Mouse (Mus musculus) midbrain, embryonic 10.5 days (tissue): ENCODE results near the gene Myo15b. TPM values are rescaled to one million over a fixed set of nuclear protein-coding genes. Genes with fewer than 3 reads are reported as not detected.

ENCODE experiments used
- DNase-seq: peaks from one replicate; pipeline ENCODE4 v3.0.0-alpha.2; 2017; ENCODE audit warnings: low spot score
- H3K27ac ChIP-seq: fragments of 300-500 bp; sonication (generic); replicated peaks from 2 replicates; pipeline ENCODE4 v1.5.1; 2016; ENCODE audit warnings: mild to moderate bottlenecking
- H3K27me3 ChIP-seq: fragments of 300-500 bp; sonication (generic); 2 replicates; pipeline ENCODE4 v1.6.1; 2016; ENCODE audit warnings: low read depth, mild to moderate bottlenecking; ENCODE audit not compliant: poor library complexity, severe bottlenecking
- H3K36me3 ChIP-seq: fragments of 300-500 bp; sonication (generic); 2 replicates; pipeline ENCODE4 v1.6.1; 2016; ENCODE audit warnings: mild to moderate bottlenecking, moderate library complexity
- H3K4me1 ChIP-seq: fragments of 300-500 bp; sonication (generic); 2 replicates; pipeline ENCODE4 v1.6.1; 2016
- H3K4me3 ChIP-seq: fragments of 300-500 bp; sonication (generic); 2 replicates; pipeline ENCODE4 v1.5.1; 2016; ENCODE audit warnings: mild to moderate bottlenecking, moderate library complexity
- H3K9me3 ChIP-seq: fragments of 300-500 bp; sonication (generic); replicated peaks from 2 replicates; pipeline ENCODE4 v1.6.1; 2016; ENCODE audit warnings: mild to moderate bottlenecking
- WGBS: fragments of 180-500 bp; shearing (Covaris S2); methylation state at CpG from one replicate; pipeline ENCODE4 v1.1.7; 2016; 5-methylcytosine and 5-hydroxymethylcytosine counted together
- polyA plus RNA-seq: library from polyadenylated mRNA; unstranded; fragments of >200 nt; fragmentation: Nextera tagmentation; extraction: Ambion mirVana; gene quantifications from 2 replicates; pipeline ENCODE4 v1.2.1, GENCODE M21; 2016

Myo15b gene
- polyA plus RNA-seq, 1 experiment from 2014 or later, result 0.12 TPM

DNA sequence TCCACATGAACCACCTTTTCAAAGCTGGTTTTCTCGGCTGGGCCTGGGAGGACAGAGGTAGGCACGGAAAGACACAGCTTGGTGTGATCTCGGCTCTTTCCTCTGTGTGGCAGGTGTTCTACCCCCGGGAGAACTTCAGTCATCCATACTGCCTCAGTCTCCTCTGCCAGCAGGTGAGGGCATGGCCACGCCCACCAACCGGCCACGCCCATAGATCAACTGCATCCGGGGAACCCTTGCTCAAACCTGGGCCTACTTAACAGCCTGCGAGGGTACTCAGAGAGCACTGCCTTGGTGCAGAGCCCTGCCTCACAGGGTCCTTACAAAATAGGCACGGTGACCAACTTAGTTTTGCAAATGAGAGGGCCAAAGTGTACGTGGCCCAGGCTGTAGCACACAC, 27.1 kb downstream of the Myo15b start:
- Histone ChIP-seq H3K27me3 (peaks cover 20% of the 10 kb centered on the region), H3K36me3 (no peaks in the 10 kb centered on the region), H3K4me3 (no peak overlapping the region), H3K4me1 (peaks cover 8% of the 10 kb centered on the region), H3K9me3 (no peaks in the 10 kb centered on the region), H3K27ac (no peak overlapping the region)
- no peak for DNase-seq
- 75% methylated on average over 11 of the region's 11 CpGs for WGBS

DNA sequence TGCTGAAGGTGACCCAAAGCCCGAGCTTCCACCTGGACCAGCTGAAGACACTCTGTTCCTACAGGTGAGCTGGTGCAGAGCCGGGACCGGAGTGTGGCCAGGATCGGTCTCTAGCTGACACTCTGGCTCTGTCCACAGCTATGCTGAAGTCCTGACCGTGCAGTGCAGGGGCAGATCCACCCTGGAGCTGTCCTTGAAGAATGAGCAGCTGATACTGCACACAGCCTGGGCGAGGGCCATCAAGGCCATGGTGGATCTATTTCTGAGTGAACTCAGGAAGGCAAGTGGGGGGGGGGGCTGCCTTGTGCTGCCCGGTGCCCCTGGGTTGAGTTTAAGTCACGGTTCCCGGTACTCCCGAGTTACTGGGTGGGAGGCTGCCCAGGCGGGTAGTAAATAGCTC, 28.2 kb downstream of the Myo15b start:
- DNase-seq, result no peak
- WGBS, result 88% methylated on average over 11 of the region's 11 CpGs
- Histone ChIP-seq H3K9me3 (no peaks in the 10 kb centered on the region), H3K27me3 (peaks cover 20% of the 10 kb centered on the region), H3K4me3 (no peak overlapping the region), H3K27ac (no peak overlapping the region), H3K4me1 (peaks cover 8% of the 10 kb centered on the region), H3K36me3 (no peaks in the 10 kb centered on the region)

DNA sequence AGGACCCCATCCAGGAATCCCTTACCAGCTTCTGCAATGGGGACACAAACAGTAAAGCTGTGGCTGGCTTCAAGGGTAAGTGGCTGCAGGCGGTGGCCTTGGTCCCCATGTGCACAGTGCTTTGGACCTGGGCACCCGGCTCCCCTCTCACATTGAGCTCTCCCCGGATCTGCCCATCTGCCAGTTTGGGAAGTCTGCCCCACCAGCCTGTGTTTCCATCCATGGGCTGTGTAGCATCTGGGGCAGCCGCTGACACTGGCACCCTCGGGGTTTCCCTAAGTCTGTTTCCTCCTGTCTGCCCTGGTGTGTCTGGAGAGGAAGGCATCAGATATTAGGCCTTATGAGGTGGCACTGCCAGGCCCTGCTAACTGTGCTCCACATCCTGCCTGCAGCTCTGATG, 29.8 kb downstream of the Myo15b start:
- peaks cover 11% of the 10 kb centered on the region for H3K36me3 ChIP-seq
- DNase-seq, result no peak
- WGBS, result 85% methylated on average over 5 of the region's 5 CpGs
- H3K4me3 ChIP-seq, result no peak overlapping the region
- peaks cover 11% of the 10 kb centered on the region for H3K4me1 ChIP-seq
- no peak overlapping the region for H3K27ac ChIP-seq
- no peaks in the 10 kb centered on the region for H3K9me3 ChIP-seq
- H3K27me3 ChIP-seq, result peaks cover 15% of the 10 kb centered on the region

DNA sequence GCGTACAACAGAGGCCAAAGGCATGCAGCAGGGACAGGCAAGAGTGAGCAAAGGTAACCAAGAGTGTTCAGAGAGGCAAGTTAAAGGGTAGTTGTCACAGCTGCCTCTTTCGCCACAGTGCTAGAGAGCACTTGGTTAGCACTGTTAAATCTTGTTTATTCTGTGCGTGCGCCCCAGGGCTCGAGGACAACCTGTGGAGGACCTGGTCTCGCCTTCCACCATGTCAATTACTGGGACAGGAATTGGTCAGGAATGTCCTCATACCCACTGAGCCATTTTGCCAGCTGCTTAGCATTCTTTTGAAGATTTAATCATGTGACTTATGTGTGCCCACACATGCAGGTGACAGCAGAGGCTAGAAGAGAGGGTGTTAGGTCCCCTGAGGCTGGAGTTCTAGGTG, 31.0 kb downstream of the Myo15b start:
- peaks cover 23% of the 10 kb centered on the region for H3K36me3 ChIP-seq
- peaks cover 7% of the 10 kb centered on the region for H3K4me1 ChIP-seq
- no peak overlapping the region for H3K27ac ChIP-seq
- 88% methylated on average over 6 of the region's 6 CpGs for WGBS
- no peak overlapping the region for H3K4me3 ChIP-seq
- DNase-seq, result no peak
- no peaks in the 10 kb centered on the region for H3K9me3 ChIP-seq
- peaks cover 3% of the 10 kb centered on the region for H3K27me3 ChIP-seq

DNA sequence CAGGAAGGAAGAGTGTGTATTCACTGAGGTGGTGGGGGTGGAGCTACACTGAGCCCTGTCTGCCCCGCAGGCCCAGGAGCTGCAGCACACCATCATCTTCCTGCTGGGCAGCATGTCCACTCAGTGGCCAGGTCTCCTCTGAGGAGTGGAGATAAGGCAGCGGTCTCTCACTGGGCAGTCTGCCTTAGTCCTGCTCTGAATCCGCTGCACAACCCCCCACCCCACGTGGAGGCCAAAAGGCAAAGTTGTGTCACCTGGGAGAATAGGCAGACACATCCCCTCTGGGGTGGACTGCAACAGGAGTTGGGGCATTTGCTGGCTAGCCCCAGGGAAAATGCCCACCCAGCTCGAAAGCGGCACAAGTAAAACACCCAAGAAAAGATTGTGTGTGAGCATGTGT, 34.0 kb downstream of the Myo15b start:
- Histone ChIP-seq H3K4me1 (peaks cover 7% of the 10 kb centered on the region), H3K27ac (0 out of 2 replicates have a peak overlapping the region, but pooled peaks have one; percentile 33), H3K4me3 (no peak overlapping the region), H3K27me3 (no peaks in the 10 kb centered on the region), H3K9me3 (no peaks in the 10 kb centered on the region), H3K36me3 (peaks cover 52% of the 10 kb centered on the region)
- DNase-seq, result no peak
- 58% methylated on average over 6 of the region's 6 CpGs for WGBS

DNA sequence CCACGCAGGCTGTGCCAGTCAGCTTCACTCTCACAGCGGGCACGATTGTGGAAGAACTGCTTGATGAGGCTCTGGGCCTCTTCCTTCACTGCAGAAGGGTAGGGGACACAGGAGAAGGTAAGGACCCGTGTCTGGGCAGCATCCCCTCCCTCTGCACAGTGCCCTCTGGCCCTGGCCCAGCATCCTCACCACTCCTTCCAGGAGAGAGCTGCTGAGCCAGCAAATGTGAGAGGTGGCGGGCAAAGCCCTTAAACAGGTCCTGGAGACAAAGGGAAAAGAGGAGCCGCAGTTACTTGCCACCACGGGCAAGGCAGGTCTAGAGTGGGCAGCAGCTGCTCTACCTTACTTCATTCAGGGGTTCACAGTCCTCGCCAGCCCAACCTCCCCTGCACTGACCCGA, 34.9 kb downstream of the Myo15b start:
- no peaks in the 10 kb centered on the region for H3K9me3 ChIP-seq
- no peak overlapping the region for H3K4me3 ChIP-seq
- DNase-seq, result no peak
- peaks cover 57% of the 10 kb centered on the region for H3K36me3 ChIP-seq
- 91% methylated on average over 9 of the region's 9 CpGs for WGBS
- peaks cover 7% of the 10 kb centered on the region for H3K4me1 ChIP-seq
- no peak overlapping the region for H3K27ac ChIP-seq
- no peaks in the 10 kb centered on the region for H3K27me3 ChIP-seq

DNA sequence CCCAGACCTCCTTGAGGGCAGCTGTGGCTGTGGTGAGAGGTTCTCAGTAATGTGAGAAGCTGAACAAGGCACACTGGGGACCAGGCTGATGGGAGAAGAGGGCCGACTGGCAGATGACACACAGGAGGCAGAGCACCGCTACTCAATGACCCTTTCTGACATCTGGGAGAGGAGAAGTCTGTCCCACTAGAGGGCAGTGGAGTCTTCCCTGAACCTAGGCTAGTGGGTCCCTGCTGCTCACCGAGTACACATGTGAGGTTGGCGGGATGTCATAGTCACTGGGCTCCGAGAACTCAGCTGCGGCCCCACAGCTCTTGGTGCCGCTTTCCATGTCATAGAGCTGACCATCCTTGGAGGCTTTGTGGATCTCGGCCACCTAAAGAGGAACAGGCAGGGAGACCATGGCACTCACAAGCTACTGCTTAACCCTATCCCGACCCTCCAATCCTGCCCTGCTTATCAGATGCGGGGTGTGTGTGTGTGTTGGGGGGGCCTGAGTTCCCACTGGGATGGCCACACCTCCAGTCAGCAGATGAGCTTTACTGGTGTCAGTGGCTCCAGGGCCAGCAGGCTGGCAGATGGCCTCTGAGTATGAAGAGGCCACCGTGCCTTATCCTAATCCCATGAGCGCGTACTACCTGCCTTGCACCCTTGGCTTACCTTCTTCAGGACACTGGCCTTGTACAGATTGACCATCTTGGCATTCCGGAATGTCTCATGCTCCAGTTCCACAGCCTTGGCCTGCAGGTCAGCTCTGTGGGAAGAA, 36.7 kb downstream of the Myo15b start:
- no peak for DNase-seq
- Histone ChIP-seq H3K27ac (no peak overlapping the region), H3K36me3 (peaks cover 57% of the 10 kb centered on the region), H3K4me3 (no peak overlapping the region), H3K4me1 (peaks cover 20% of the 10 kb centered on the region), H3K9me3 (no peaks in the 10 kb centered on the region), H3K27me3 (no peaks in the 10 kb centered on the region)
- 75% methylated on average over 14 of the region's 14 CpGs for WGBS

DNA sequence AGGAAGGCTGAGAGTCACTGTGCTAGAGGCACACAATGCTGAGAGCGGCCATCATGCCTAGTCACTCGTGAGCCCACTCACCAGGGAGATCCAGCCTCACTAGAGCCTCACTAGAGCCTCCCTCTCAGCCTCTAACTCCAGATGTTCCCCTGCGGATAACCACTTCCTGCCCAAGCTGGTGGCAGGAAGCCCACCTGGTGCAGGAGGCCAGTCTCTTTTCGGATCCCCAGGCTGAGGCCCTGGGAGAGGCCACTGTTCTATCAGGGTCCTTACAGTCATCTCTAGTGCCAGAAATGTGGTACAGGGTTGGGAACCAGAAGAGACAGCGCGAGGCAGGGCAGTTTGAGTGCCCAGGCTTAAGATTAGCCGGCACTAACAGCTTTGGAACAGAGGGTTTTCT, 40.2 kb downstream of the Myo15b start:
- no peak overlapping the region for H3K4me3 ChIP-seq
- WGBS, result 91% methylated on average over 7 of the region's 7 CpGs
- DNase-seq, result no peak
- H3K27ac ChIP-seq, result 0 out of 2 replicates have a peak overlapping the region, but pooled peaks have one; percentile 28
- peaks cover 41% of the 10 kb centered on the region for H3K36me3 ChIP-seq
- H3K27me3 ChIP-seq, result no peaks in the 10 kb centered on the region
- no peaks in the 10 kb centered on the region for H3K9me3 ChIP-seq
- peaks cover 46% of the 10 kb centered on the region for H3K4me1 ChIP-seq

DNA sequence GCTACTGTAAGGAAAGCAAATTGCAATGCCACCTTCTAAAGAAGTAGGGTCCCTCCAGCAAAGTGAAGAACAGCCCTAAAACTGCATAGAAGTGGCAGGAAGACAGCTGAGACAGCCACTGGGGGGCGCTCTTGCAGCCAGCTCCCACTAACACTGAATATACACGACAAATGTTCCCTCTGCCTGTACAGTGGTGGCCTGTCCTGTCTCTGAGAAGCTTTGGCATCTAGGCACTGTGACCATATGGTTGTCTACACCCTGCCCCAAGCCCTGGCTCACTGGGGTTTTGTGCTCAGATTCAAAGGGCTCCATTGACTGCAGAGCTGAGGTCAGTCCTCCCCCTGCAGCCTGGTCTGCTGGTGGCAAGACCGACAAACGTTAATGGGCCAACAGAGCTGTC, 40.7 kb downstream of the Myo15b start:
- peak; percentile 53 for DNase-seq
- 23% methylated on average over 4 of the region's 4 CpGs for WGBS
- Histone ChIP-seq H3K27me3 (no peaks in the 10 kb centered on the region), H3K4me3 (no peak overlapping the region), H3K9me3 (no peaks in the 10 kb centered on the region), H3K4me1 (peaks cover 49% of the 10 kb centered on the region), H3K36me3 (peaks cover 37% of the 10 kb centered on the region), H3K27ac (peak overlapping the region; percentile 10; the same call in 1 of the 2 replicates)

DNA sequence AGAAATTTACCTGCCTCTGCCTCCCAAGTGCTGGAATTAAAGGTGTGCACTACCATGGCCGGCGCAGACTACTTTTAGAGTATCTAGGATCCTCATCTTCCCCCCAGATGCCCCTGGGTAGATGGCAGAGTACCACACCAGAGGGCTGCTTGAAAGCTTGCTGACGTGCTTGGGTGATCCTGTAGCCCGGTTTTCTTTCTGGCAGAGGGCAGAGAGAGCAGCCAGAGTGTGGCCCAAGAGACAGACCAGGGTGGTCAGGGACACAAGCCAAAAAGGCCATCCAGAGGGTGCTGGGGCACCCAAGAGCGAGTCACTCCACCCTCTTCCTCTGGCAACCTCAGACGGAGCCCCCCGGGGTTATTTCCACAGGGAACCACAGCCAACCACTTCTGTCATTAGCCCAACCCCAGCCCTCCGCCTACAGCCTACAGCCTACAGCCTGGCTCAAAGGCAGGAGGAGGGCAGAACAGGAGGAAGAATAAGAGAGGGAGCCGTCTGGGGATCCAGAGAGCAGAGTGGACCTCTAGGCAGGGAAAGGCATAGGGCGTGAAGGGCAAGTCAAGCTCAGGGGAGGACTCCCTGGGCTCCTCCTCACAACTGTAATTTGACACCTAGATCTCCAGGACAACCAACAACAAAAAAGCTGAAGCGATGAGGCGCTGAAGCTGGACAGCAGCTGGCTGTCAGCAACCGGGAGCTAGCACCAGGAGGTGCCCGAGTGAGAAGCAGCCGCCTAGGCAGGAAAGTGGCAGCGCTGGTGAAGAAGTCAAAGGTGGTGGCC, 41.5 kb downstream of the Myo15b start, which contains the start of gene Smim5:
Gene Smim5, plus strand, starts transcription at position 481 of the 781 bp plus-strand sequence.
- Histone ChIP-seq H3K27ac (peak within 1 kb of the TSS; percentile 10), H3K9me3 (no peaks in the 10 kb centered on the region), H3K36me3 (peaks cover 31% of the 10 kb centered on the region), H3K4me3 (peak within 1 kb of the TSS; percentile 18; the same call in 1 of the 2 replicates), H3K27me3 (no peaks in the 10 kb centered on the region), H3K4me1 (peaks cover 56% of the 10 kb centered on the region)
- WGBS, result 32% methylated on average over 16 of the region's 16 CpGs
- peak; percentile 66 for DNase-seq

DNA sequence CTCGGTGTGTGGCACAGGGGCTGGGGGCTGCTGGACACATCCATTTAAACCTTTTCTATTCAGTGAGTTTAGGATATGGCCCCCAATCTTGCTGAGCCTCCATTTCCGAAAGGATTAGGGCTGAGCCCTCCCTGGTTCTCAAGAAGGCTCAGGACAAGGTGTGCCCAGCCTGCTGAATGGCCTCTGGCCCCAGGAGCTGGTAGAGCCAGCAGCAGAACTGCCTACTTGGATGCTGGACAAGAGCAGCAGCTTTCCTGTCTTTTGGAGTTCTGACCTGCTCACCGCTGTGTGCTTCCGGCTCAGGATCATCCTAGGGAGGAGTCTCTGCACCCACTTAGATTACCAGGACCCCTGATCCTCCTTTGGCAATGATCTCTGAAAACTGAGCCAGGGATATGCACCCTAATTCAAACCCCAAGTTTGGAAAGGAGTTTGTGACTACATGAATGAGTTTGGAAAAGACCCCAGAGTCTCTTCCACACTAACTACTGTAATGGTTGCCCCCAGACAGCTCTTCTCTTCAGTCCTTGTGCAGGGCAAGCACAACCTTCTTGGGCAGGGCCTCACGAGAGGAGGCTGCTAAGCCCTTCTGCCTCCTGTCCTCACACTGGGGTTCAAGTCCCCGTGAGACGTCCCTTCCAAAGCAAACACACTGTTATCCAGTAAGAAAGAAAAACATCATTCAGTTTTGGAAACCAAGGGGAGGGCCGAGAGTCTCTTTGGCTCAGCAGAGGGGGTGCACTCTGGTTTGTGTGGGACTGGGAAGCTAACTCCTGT, 42.5 kb downstream of the Myo15b start:
- peaks cover 67% of the 10 kb centered on the region for H3K4me1 ChIP-seq
- peak overlapping the region; percentile 18; the same call in 1 of the 2 replicates for H3K4me3 ChIP-seq
- H3K9me3 ChIP-seq, result no peaks in the 10 kb centered on the region
- H3K27me3 ChIP-seq, result no peaks in the 10 kb centered on the region
- no peak for DNase-seq
- peak overlapping the region; percentile 10 for H3K27ac ChIP-seq
- WGBS, result 77% methylated on average over 8 of the region's 8 CpGs
- H3K36me3 ChIP-seq, result peaks cover 22% of the 10 kb centered on the region

DNA sequence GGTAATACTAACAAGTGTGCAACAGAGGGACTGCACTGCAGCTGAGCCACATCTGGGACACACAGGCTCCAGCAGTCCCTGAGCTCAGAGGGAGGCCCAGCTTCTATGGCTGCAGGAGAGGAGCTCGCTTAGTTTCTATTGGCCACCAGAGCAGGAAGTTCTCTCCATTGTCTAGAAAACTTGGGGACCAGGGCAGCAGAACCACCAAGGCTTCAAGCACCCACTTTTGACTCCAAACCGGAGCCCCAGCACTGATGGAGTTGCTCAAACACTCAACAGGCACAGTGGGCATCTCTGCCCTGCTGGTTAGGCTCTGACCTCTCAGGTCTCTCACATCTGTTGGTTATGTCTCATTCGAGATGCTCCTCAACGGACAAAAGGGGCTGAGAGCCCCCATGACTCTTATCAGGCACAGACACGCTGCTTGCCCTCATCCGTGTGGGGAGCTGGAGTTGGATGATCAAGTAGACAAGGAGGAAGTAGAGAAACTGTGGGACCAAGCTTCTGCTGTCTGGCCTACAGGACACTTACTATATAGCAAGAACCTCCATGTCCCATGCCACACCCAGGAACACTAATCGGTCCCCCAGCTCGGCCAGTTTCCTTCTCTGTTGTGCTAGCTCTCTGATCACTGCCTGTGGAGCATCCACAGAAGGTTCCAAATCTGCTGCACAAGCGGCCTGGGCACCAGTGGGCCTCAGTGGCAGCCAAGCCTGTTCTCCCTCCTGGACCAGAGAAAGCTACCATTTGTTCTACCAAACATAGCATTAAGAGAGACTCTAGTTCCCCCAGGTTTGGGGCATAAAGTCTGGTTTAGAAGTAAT, 43.3 kb downstream of the Myo15b start:
- H3K4me1 ChIP-seq, result peaks cover 75% of the 10 kb centered on the region
- H3K36me3 ChIP-seq, result peaks cover 15% of the 10 kb centered on the region
- no peak overlapping the region for H3K4me3 ChIP-seq
- H3K27ac ChIP-seq, result peak overlapping the region; percentile 67
- DNase-seq, result no peak
- WGBS, result 89% methylated on average over 9 of the region's 9 CpGs
- no peaks in the 10 kb centered on the region for H3K27me3 ChIP-seq
- H3K9me3 ChIP-seq, result no peaks in the 10 kb centered on the region
